Mouse (Mus musculus): ENCODE measurements around the gene Clcnkb.

DNA sequence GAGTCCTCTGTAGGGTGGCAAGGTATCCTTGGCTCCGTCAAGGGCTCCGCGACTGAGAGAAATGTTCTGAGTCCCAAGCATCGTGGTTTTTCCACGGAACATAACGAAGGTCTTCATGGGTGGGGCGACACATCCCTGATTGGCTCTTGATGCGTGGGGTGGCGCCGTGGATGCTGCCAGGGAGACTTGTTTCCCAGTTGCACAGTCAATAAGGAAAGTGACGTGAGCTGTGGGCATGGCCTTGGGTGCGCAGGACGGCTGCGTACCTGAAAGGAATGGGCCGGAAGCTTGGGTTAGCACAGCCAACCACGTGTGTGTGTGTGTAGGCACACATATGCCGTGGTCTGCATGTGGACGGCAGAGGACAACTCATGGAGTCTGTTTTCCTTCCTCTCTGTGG, 17.4 kb upstream of the Clcnkb start:
- TF ChIP-seq CTCF (IDR thresholded peaks at IDR 0.05), result no peak
- no peak for TF ChIP-seq EP300 (IDR thresholded peaks at IDR 0.05; ENCODE audit: insufficient read depth, low read depth, low read length)
- no peak for TF ChIP-seq POLR2A (IDR thresholded peaks at IDR 0.05; ENCODE audit: insufficient read depth, low read depth, low read length)
